Mouse (Mus musculus) heart, postnatal 0 days (tissue): ENCODE data around the gene Gse1.

Source experiments
- CTCF ChIP-seq: IDR thresholded peaks from 2 replicates; pipeline ENCODE4 v1.5.1; 2016; ENCODE audit warnings: antibody characterized with exemption, control low read depth, low read depth
- EP300 ChIP-seq: IDR thresholded peaks from 2 replicates; pipeline ENCODE4 v1.6.1; 2016; ENCODE audit warnings: antibody characterized with exemption, low read depth

DNA sequence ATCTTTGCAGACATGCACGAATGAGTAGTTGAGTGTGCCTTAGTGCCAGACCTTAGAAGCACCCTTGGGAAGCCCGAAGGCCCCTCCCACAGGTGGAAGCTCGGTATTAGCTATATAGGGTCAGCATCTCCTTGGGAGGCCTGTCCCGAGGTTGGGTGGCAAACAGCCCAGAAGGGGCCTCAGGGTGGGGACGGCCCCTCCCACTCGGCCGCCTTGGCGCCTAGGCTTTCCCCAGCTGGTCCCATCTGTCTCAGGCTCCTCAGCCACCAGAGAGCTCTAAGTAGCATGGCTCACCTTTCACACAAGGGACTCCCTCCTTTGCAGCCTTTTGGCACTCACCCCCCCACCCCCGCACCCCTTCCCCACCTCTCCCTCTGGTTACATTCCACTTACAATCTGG is 43.9 kb upstream of the Gse1 start:
- TF ChIP-seq CTCF (no peak), EP300 (no peak)
